Mouse (Mus musculus): ENCODE data around the gene Ccdc3.

DNA sequence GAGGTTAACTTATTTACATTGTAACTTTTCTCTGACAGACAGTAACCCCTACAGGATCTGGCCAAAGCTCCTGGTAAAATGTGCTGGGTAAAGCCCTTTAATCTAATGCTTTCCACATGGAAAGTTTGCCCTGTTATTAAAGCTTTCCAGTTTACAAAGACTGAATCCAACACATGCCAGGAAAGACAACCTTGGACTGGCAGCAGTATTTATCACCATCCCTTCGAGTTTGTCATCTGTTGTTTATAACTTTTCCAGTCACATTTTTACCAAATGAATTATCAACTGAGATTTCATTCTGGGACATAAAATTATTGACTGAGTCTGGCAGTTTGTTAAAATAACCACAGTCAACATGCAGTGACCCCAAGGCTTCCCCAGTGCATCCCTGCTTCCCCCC is 77.0 kb downstream of the Ccdc3 start:
- TF ChIP-seq GATA1 (IDR thresholded peaks at IDR 0.05; ENCODE audit: borderline replicate concordance, low read length) (no peak), FLI1 (IDR thresholded peaks at IDR 0.05; ENCODE audit: low read length) (no peak)
